8 mouse cellular contexts compared by ENCODE assay signal in the genomic region with DNA sequence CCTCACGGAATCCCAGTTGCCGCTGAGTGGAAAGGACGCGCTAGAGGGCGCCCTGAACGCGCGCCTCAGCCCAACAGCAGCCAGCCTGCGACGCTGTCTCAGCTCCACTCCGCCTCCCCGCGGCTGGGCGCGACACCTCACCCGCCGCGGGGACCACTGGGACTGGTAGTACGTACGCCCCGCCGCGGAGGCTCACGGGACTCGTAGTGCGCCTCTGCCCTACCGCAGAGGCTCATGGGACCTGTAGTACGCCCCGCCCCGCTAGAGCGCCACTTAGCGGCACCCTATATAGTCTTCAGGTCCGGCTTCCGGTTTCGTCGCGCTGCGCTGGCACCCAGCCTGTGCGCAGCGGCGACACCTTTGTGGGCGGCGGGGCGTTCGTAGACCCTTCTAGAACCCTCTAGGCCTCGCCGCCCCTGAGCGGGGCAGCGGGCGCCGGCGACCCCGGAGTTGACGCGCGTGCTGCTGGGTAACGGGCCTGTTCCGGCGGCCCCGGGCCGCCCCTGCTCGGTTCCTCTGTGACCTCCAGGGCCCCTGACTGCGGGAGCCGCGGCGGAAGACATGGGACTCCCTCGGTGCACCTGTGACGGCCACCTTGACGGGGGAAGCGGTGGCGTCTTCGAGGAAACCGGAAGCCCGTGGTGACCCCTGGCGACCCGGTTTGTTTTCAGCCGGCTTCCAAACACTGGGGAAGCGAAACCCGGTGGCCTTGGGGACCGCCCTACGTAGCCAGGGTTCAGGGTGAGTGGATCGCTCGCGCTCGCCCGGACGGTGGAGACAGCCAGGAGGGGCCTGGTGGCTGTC. TPM values are rescaled to one million over a fixed set of nuclear protein-coding genes. Genes with fewer than 3 reads are reported as not detected.
A peak's percentile ranks its signal among the peaks of the same experiment; 100 is the strongest.
DNase-seq lines count a peak whose midpoint lies in the region; ATAC-seq lines count a peak whose summit lies in the region.

Gene Azi2 (plus strand): TSS at position 282 of the 804 bp plus-strand sequence.

- peaks cover 19% of the 10 kb centered on the region for H3K4me1 ChIP-seq in hindbrain, embryonic 16.5 days (ENCODE audit: control insufficient read depth, insufficient read depth, low read depth, low read length)

- peak; percentile 93 for DNase-seq in WW6 (ENCODE audit: low read depth, low spot score)
- DNase-seq in cerebellum, postnatal 4 days (ENCODE audit: low spot score in 2 of 2) = peak; percentile 96 to 99
- peak; percentile 98 for DNase-seq in gastrocnemius, adult 18-20 months (ENCODE audit: low spot score)
- DNase-seq in left cerebral cortex, adult 18-20 months (ENCODE audit: low spot score in 2 of 2) = peak; percentile 99
- peak; percentile 99 for DNase-seq in right cerebral cortex, adult 18-20 months
- peak; percentile 86 for DNase-seq in urinary bladder, postnatal 10 days (ENCODE audit: low spot score)

- H3K36me3 ChIP-seq in hindbrain, embryonic 16.5 days (ENCODE audit: control insufficient read depth, insufficient read depth, low read length) = no peaks in the 10 kb centered on the region
- no peaks in the 10 kb centered on the region for H3K36me3 ChIP-seq in macrophage (ENCODE audit: inconsistent target)

- H3K4me2 ChIP-seq in hindbrain, embryonic 16.5 days (ENCODE audit: low read length) = peak within 1 kb of the TSS; percentile 86

- H3K79me2 ChIP-seq in macrophage (ENCODE audit: inconsistent target) = peaks cover 42% of the 10 kb centered on the region

- no peaks in the 10 kb centered on the region for H3K27me3 ChIP-seq in hindbrain, embryonic 16.5 days (replicated peaks; ENCODE audit: control insufficient read depth, insufficient read depth, low read length)

- H3K27ac ChIP-seq in hindbrain, embryonic 16.5 days (ENCODE audit: low read depth, low read length) = peak within 1 kb of the TSS; percentile 97
- peak within 1 kb of the TSS; percentile 79 for H3K27ac ChIP-seq in macrophage

- peak within 1 kb of the TSS; percentile 96 for H3K9ac ChIP-seq in hindbrain, embryonic 16.5 days (ENCODE audit: low read depth, low read length)

- peak; percentile 99 for ATAC-seq in hindbrain, embryonic 16.5 days

- under 1% methylated on average over 74 of the region's 87 CpGs for WGBS in hindbrain, embryonic 16.5 days
- WGBS in macrophage (ENCODE audit: missing documents) = under 1% methylated on average over 73 of the region's 87 CpGs

- H3K4me3 ChIP-seq in hindbrain, embryonic 16.5 days (ENCODE audit: low read length) = peak within 1 kb of the TSS; percentile 89
- H3K4me3 ChIP-seq in macrophage (ENCODE audit: inconsistent target) = peak within 1 kb of the TSS; percentile 77

- H3K9me3 ChIP-seq in hindbrain, embryonic 16.5 days (ENCODE audit: control insufficient read depth, low read length) = no peaks in the 10 kb centered on the region

RNA-seq across cellular contexts. Expression of gene Azi2, which starts in this region (rescaled TPM):
- 10 to 100 TPM; 30.7 to 35.4 TPM for total RNA-seq in gastrocnemius, adult 18-20 months (2021)
- 78.8 and 79.8 TPM in 2 replicates for polyA plus RNA-seq in hindbrain, embryonic 16.5 days (2015; fragmentation: Nextera tagmentation; extraction: Ambion mirVana)
- total RNA-seq in left cerebral cortex, adult 18-20 months (2021) = 10 to 100 TPM; 68.8 to 70.0 TPM
- 100 to 1,000 TPM; 156 to 535 (median 295) TPM for total RNA-seq in macrophage (2018; cell fraction: chromatin; rRNA removed)
- total RNA-seq in macrophage (2018; cell fraction: cytosol; rRNA removed) = 100 to 1,000 TPM in 3 of 26 experiments, 10 to 100 TPM in 23; 43.4 to 109 (median 82.0) TPM
- total RNA-seq in macrophage (2018; cell fraction: nucleus; rRNA removed) = 100 to 1,000 TPM; 100 to 433 (median 210) TPM
- 37.5 to 52.3 TPM (median 42.4 TPM) in 3 replicates for polyA plus RNA-seq in macrophage (2018)

Comparison
In these comparisons a context has a peak if more than half of its experiments do, and no peak if none do; other contexts are left out.
1. Peak in every context shown above with its lines: DNase-seq, ATAC-seq, H3K4me3 ChIP-seq and H3K27ac ChIP-seq.